Mouse (Mus musculus) embryonic fibroblast, embryonic 13.5 days (primary cell): ENCODE data around the gene Acot1.

Experiments used
- CTCF ChIP-seq: IDR thresholded peaks from 2 replicates; pipeline ENCODE4 v1.5.1; 2011; ENCODE audit warnings: mild to moderate bottlenecking, control low read depth, low read length, moderate library complexity, borderline replicate concordance; ENCODE audit not compliant: insufficient read depth
- POLR2A ChIP-seq: IDR thresholded peaks from 2 replicates; pipeline ENCODE4 v1.6.1; 2011; ENCODE audit warnings: low read depth, mild to moderate bottlenecking, control low read depth, low read length, moderate library complexity

DNA sequence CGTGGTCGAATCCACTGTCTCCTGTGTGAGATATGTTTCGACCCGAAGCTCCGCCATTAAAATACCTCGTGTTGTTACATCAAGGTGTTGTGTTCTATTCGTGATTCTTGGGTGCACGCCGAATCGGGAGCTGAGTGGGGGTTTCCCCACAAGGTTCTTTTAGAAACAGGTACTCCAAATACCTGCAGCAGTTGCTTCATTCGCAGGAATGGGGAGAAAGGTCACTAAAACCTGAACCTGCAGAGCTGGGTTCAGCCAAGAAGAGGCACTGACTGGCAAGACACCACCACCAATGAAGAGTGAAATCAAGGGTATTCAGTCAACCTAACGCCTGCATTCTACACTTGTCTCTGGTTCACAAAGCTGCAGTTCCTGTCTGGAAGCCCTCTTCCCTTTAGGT lies 1.0 kb upstream of the Acot1 start:
- TF ChIP-seq POLR2A (no peak), CTCF (no peak)
